Mouse (Mus musculus) left cerebral cortex, adult 18-20 months (tissue): ENCODE data around the gene AC109138.7. TPM values are rescaled to one million over a fixed set of nuclear protein-coding genes. Genes with fewer than 3 reads are reported as not detected.

Experiments
- DNase-seq, 2 experiments: peaks; one replicate each; pipeline ENCODE4 v3.0.0; 2021 to 2022; ENCODE audit warnings: low spot score in 2 of 2, mixed read lengths in 1 of 2
- total RNA-seq, 2 experiments: library from RNA; stranded (reverse); gene quantifications; 2 replicates each; pipeline ENCODE4 v1.2.3; 2021

The AC109138.7 gene
- total RNA-seq, 2 experiments from 2014 or later = not detected

DNA sequence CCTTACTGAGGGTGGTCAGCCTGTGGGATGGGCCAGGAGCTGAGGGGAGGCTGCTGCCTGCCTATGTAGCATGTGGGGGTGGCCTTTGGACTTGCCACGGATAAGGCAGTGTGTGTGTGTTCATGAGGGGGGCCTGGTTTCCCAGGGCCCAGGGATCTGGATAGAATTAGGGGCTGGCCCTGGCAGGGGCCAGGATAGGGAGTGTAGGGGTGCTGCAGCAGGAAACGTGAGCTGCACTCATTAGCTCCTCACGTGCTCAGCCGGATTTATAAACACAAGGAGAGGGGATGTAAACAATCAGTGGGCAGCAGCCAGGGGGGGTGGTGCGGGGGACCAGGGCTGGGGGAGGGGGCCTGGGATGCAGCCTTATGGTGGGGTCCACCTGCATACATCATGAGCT is 3.0 kb downstream of the AC109138.7 start:
- DNase-seq = no peak

DNA sequence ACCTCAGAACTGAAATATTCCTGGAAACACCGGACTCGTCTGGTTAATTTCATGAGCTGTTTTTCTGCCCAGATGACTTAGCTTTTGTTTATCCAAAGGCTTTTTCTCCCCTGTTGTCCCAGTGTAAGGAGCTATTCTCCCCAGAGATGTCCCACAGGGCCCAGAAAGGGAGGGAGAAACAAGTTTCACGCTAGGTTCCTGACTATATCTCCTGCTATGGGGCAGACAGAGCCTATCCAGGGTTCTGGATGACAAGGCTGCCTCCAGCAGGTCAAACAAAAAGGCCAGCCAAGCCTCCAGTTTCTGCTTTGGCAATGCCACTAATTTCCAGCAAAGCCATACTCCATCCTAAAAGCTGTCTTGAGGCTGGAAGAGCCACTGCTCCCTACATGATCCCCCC is 3.7 kb downstream of the AC109138.7 start:
- no peak for DNase-seq

DNA sequence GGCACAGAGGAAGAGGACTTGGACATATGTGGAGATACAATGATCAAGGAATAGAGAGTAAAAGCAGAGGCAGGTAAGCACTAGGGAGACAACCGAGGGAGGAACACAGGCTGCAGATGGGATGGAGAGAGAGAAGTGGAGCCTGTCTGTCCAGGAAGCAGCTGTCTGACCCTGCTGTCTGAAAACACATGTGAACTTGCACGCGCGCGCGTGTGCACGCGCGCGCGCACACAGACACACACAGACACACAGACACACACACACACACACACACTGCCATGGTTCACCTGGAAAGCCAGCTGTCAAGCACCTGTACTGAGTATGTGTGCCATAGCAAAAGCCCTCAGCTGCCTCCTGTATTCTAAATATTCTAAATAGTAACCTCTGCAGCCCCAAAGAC is 4.1 kb downstream of the AC109138.7 start:
- DNase-seq = no peak

DNA sequence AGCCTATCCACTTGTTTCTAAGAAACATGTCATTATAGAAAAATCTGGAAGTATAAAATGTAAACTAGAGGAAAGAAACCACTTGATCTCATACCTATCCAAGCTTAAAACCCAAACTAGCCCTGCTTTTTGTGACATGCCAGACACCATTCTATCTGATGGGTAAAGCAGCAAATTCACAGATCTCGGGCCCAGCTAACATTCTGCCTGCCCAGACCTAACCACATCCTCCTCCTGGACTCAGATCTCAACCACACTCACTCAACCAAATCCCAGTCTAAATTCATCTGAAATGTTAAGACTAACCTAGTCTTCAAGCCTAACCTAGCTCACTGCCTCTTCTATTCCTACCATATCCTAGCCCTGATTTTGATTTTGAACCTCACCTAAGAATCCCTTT is 4.6 kb downstream of the AC109138.7 start:
- no peak for DNase-seq

DNA sequence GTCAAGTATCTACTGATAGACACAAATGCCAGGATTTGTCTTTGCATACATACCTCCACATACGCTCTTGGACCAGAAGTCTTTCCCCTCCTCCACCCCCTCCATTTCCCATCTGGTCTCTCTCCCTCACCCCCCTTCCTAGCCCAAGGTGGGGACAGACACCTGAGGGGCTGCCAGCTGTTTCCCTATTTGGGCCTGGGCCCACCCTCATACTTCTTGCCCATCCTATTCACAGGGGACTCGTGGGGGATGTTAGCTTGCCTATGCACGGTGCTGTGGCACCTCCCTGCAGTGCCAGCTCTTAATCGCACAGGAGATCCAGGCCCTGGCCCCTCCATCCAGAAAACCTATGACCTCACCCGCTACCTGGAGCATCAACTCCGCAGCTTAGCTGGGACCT is 5.8 kb downstream of the AC109138.7 start:
- no peak for DNase-seq

DNA sequence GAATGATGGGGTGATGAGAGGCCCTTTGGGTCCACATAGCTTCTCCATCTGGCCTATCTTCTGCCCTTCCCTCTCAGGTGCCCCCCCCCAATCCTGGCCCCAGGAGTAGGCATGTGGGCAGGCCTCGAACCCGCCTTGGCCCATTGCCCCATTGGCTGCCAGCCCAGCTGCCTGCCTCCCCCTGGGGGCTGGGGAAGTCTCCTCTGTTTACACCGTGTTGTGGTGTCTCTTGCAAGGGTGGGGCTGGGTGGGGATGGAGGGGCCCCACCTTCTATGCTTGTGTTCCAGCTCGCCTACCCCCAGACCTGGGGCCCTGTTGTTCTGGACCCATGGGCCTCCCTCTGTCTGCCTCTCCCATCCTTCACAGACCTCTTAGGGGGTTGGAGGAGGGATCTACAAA is 6.3 kb downstream of the AC109138.7 start:
- no peak for DNase-seq

DNA sequence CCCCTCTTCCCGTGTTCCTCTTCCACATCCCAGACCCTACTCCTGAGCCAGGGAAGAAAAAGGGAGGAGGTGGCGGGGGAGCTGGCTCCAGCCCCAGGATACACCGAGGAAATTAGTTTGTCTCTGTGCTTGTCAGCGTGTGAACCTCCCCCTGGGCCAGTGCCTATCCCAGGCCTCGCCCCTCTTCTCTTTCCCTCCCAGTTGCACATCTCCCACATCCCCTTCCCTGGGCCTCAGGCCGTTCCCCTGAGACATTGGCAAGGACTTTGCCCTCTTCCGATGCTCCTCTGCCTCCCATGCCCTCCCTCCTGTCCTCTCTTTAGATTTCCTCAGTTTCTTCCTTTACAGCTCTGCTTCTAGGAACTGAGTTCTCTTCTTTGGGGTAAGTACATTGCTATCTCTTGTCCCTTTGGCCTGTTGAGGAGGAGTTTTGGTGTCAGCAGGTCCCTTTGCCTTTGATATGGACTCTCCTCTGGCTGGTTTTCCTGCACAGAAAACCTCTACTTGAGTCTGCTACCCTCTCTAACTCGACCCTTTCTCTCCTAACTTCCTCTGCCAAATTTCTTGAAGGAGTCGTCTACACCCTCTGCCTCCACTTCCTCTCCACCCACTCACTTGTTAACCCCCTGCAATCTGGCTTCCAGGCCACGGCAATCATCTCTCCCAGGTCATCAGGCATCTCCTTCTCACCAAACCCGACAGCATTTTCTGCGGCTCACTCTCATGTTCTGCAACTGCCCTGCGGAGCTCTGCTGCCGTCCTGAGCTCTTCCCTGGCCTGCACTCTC is 7.0 kb downstream of the AC109138.7 start:
- DNase-seq = no peak

DNA sequence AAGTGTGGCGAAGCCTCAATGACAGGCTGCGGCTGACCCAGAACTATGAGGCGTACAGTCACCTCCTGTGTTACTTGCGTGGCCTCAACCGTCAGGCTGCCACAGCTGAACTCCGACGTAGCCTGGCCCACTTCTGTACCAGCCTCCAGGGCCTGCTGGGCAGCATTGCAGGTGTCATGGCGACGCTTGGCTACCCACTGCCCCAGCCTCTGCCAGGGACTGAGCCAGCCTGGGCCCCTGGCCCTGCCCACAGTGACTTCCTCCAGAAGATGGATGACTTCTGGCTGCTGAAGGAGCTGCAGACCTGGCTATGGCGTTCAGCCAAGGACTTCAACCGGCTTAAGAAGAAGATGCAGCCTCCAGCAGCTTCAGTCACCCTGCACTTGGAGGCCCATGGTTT is 8.0 kb downstream of the AC109138.7 start:
- no peak for DNase-seq

DNA sequence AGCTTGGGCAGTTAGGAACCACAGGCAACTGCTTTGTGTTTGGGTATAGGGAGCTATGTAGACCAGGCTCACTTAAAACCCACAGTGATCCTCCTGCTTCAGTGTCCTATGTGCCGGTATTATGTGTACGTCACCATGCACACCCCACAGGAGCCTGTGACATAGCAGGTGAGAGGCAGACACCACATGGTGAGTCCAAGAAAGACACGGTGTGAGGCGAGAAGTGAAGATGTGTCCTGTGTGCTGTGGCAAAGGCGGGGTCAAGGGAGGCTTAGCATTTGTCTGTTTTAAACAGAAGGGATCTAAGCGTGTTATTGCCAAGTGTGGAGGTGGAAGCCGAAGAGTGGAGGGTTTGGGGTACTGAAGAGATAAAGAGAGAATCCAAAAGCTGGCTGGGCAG is 12.6 kb downstream of the AC109138.7 start:
- DNase-seq = no peak

DNA sequence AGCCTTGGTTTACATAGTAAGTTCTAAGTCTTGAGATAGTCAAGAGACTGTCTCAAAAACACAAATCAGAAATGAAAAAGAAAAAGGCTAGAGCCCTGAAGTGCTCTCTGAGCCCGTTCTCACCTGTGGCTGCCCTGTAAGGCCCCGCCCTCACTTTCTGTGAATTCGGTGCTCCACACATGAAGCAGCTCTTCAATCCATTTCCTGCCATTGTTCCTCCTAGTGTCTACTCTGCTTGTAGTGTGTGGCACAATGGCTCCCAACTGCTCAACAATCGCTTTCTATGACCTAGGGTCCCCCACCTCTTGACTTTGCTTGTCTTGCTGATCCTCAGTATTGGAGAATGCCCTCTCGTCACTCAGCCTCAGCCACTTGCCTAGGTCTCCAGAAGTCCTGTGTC is 13.3 kb downstream of the AC109138.7 start:
- no peak for DNase-seq

DNA sequence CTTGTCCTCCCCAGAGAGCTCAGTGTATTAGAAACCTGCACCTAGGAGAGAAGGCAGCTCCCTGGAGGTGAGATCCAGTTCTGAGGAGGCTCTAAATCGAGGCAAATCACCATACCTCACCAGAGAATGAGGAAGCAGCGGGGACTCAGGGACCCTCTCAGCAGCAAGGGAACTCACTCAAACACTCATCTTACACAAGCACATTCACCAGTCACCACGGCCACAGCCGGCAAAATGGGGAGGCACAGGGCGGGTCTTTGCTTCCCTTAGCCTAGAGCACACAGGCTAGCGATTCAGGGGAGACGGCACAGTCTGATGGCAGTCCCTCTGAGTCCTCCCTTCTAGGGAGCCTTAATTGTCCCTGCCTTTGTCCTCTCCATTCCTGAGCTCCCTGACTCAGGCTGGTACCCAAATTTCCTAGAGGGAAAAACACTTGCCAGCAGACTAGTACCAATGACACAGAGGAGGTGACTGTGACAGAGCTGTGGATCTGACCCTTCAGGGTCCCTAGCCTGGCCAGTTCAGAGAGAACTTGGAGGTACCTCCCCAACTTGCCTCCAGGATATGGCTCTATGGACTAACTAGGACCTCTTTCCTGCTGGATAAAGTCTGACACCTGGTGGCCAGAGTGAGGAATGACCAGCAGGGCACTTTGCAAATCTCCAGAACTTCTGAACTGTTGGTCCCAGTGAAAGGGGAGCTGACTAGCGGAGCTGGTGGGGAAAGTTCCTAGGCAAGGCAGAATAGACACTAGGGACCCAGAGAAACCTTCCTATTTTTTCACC is 13.9 kb downstream of the AC109138.7 start:
- peak; percentile 75 for DNase-seq

DNA sequence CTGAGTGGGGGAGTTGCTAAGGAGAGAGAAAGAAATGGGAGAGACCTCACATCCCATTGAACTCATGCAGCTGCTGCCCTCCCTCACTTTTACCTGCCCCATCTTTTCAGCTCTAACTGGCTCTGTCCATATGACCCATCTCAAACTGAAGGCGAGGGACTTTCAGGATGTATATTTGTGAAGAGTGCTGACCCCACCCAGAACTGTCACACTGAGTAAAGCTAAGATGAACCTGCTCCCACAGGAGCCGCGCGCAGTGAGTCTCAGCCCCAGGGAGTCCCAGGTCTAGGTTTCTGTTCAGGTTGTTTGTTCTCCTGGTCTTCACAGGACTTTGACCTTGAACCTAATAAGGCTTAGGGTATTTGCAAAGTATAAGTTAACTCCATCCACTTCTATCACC is 14.7 kb downstream of the AC109138.7 start:
- no peak for DNase-seq

DNA sequence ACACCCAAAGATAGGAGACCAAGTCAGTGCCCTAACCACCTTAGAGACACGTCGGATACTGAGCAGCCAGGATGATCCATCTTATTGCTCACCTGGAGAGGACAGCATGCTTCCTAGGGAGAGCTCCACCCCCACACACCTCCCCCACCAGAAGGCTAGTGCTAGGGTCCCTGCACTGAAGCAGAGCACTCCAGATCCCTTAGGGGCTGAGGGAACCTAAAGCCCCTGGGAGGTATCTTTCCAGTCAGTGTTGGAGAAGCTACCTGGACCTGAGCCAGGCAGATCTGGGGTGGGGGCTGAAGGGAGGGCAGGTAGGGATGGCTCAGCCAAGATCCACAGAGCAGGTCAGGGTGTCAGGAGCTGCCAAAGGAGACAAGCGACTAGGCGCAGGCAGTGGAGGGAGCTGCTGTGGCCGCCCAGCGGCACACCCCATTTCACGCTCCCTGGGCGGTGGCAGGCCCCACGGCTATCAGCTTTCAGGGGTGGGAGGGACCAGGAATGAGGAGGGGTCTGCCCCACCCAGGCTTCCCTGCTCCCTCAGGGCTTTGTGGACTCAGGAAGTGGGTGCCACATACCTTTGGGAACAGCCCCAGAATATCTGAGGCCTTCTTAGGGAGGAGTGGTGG is 15.4 kb downstream of the AC109138.7 start:
- DNase-seq = no peak

DNA sequence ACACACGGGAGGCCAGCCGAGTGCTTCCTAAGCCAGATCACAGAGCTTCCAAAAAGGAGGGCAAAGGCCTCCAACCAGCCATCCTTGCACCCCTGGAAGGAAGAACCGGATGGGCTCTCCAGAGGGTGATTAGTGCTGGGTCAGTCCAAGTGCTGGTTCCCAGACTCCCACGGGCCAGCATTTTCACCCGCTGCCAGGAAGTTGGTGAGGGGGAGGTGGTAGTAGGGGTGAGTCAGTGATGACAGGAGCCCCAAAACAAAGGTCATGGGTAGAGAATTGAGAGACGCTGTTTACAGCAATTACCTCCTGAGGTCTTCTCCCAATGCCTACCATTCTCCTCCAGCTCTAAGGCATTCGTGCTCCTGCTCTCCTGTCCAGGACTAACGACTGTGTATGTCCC is 16.3 kb downstream of the AC109138.7 start:
- DNase-seq = no peak

DNA sequence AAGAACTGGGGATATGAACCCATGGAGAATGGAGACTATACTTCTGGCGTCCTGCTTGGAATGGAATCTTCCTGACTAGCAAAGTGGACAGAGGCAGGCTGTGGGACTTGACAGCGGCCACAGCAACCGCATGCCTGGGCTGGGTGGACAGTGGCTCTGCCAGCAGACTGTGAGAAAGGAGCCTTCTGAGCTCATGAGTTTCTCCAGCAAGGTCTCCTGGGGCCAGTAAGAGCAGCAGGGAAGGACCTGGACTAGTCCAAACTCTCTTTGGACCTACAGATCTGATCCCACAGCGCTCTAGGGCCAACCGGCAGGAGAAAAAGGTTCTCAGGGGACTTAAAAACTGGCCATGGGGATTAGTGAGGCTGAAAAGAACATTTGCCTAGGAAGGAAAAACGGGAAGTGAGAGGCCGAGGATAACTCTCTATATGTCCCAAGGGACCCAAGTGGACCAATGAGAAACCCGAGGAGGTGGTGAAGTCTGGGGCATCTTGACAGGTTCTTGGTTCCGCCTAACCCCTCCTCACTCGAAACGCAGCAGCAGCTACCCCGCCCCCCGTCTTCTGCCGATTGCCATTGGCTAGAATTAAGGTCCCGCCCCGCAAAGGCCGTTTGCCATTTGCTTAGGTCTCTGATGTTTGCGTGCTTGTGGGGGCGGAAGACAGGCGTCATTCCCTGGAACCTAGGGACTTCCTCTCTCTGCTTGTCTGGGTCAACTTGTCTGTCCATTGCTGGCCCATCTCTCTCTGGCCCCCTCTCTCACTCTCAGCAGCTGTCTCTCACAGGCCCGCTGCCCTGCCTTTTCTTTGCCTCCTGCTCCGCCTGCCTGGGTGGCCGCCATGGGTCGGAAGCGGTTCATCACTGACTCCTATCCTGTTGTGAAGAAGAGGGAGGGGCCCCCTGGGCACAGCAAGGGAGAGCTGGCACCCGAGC is 17.4 kb downstream of the AC109138.7 start, which contains the start of gene Pold4:
TSS of gene Pold4 (plus strand) at position 647 of the 933 bp plus-strand sequence.
- peak; percentile 98 for DNase-seq

DNA sequence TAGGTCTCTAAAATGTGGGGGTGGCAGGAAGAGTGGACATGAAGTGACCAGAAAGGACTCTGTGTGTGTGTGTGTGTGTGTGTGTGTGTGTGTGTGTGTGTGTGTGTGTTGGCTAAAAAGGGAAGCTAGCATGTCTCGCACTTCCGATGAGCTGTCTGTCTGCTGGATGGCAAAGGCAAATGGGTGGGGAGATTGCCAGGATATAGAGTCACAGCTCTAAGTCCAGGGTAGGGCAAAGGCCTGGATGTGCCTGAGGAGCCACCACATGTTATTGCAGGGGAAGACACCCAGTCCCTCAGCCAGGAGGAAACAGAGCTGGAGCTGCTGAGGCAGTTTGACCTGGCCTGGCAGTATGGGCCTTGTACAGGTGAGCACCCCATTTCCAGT is 18.0 kb downstream of the AC109138.7 start:
- DNase-seq = no peak

DNA sequence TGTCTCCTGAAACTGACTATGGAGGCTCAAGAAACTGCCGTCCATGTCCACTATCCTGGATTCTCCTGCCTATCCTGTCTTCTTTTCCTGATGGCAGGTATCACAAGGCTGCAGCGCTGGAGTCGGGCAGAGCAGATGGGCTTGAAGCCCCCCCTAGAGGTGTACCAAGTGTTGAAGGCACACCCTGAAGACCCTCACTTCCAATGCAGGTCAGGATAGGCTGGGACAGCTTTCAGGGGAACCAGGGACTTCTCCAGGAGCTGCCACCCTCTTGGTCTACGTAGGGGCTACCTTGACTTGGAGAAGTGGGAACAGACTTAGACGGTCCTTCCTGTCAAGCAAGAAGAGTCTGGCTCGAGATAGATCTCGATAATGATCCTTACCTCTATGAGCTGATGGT is 18.5 kb downstream of the AC109138.7 start:
- DNase-seq = no peak

DNA sequence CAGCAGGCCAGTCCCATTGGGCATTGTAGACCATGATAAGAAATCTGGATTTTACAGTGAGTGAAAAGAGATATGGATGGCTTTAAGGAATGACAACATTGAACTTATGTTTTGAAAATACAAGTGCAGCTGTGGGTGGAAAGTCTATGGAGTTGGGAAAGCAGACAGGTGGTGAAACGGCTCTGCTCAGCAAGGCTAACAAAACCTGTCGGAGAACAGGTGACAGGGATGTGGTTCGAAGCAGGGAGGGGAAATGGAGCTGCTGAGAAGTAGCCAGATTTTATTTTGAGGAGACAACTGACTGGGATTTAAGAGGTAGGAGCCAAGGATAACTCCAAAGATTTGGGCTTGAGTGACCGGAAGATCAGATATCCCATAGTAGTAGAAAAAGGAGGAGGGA is 20.4 kb downstream of the AC109138.7 start:
- no peak for DNase-seq

DNA sequence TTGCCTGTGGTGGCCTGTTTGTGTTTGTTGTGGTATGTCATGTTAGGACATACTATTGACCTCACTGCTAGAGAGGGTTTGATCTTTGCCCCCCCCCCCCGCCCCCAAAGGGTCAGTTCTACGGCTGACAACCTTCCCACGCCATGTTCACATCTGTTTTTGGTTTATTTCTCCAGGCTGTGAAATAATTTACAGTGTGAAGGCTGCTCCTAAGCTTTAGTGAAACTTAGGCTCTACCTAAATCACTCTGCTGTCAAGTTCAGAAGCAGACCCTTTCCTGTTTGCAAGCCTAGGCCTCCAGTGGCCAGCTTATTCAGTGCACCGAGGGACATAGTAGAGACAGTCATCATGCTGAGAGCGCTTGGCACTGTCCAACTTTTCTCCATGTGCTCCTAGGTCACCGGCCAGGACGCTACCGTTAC is 26.1 kb downstream of the AC109138.7 start:
- no peak for DNase-seq

DNA sequence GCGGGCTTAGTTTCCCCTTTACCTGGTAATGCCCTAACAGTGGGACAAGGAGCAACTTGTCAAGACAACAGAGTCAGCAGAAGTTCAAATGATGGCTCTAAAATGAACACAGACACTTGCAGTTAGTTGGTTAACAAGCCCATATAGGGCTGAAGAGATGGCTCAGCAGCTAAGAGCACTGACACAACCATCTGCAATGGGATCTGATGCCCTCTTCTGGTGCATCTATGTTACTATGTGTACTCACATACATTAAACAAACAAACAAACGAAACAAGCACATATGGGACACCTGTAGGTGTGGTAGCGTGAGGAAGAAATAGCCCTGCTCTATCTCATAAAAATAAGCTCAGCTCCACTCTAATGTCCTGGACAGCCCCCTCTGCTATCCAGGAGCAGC is 28.3 kb downstream of the AC109138.7 start:
- DNase-seq = no peak

DNA sequence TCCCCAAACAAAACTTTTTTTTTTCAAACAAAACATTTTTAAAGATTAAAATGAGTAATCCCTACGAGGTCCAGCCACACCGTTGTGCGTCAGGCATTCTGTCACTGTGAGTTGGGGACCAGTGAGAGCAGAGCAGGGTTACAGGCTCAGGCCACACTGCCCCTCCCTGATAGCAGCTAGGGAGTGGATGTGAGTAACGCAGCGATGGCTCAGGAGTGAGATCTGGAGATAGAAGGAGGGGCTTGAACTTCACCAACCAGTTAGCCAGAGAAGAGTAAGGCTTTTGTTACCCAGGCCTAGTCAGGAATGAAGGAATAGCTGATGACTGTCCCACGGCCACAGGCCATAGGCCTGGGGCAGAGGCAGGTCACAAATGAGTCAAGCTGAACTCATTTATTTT is 30.6 kb downstream of the AC109138.7 start:
- no peak for DNase-seq
